Mouse (Mus musculus) inflammation-experienced regulatory T-cells, adult 16 weeks (primary cell): ENCODE data around the gene Slc6a3. TPM values are rescaled to one million over a fixed set of nuclear protein-coding genes. Genes with fewer than 3 reads are reported as not detected.

Source experiments
- polyA plus RNA-seq: library from polyadenylated mRNA; unstranded; fragments of 100-300 nt; shearing (Covaris generic); gene quantifications from one replicate; pipeline ENCODE4 v1.2.1, GENCODE M21; 2017

The Slc6a3 gene
- polyA plus RNA-seq, result not detected

DNA sequence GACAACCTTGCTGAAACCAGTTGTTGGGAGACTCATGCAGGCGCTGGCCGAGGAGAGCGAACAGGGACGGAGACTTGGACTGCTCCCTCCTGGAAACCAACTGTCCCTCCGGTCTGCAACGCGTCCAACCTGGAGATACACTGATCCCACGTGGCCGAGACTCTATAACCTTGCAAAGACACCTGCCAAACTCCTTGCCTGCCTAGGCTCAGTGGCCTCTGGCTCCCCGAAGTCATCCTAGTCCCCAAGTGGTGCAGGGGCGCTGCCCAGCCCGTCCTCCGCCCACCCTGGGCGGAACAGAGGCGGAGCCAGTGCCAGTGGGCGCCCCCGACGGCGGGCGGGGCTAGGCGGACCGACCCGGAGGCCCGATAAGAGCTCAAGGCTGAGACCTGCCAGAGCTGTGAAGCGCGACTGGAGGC is at the start of gene Slc6a3:
TSS of gene Slc6a3 (plus strand) at position 345 of the 419 bp plus-strand sequence.

DNA sequence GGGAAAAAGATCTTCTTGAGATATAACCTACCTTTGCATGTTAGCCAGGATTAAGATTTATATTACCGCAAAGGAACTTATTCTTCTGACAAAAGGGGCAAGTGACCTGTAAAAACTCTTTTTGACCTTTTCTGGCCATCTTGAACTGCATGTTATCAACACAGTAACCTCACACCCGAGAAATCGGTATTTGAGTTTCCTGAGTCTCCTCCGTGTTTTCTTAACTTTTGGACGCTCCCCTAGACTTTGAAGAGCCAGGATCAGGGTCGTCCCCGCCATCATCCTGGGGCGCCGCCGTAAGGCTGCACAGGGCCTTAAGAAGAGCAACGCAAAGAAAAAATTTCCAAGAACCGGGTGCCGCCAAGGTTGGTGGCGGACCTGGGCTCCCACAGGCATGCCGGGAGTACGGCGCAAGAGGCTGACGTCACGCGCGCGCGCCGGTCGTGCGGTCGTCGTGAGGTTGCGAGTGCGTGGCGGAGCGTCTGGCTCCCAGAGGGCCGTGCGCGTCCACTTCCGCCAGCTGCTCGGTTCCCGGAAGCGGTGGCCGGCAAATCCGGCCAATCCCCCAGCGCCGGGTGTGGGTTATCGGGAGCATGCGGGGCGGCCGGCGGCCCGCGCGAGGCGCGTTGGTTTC is 67.1 kb downstream of the Slc6a3 start, which contains the start of gene Clptm1l:
TSS of gene Clptm1l (plus strand) at position 485 of the 634 bp plus-strand sequence.

DNA sequence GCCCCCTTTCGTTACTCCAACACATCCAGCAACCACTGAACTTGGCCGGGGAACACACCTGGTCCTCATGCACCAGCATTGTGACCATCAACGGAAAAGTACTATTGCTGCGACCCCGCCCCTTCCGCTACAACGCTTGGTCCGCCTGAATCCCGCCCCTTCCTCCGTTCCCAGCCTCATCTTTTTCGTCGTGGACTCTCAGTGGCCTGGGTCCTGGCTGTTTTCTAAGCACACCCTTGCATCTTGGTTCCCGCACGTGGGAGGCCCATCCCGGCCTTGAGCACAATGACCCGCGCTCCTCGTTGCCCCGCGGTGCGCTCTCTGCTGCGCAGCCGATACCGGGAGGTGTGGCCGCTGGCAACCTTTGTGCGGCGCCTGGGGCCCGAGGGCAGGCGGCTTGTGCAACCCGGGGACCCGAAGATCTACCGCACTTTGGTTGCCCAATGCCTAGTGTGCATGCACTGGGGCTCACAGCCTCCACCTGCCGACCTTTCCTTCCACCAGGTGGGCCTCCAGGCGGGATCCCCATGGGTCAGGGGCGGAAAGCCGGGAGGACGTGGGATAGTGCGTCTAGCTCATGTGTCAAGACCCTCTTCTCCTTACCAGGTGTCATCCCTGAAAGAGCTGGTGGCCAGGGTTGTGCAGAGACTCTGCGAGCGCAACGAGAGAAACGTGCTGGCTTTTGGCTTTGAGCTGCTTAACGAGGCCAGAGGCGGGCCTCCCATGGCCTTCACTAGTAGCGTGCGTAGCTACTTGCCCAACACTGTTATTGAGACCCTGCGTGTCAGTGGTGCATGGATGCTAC is 90.4 kb downstream of the Slc6a3 start, which contains the start of gene Tert:
TSS of gene Tert (plus strand) at position 167 of the 805 bp plus-strand sequence.

Other genes with a start within 250 kb of the Slc6a3 start
- gene Mrpl36, start 208.2 kb upstream of the Slc6a3 start, polyA plus RNA-seq, result 100 TPM
- 200 TPM for gene Ndufs6, start 208.2 kb upstream of the Slc6a3 start, polyA plus RNA-seq
- 37.3 TPM for gene Lpcat1, start 69.5 kb upstream of the Slc6a3 start, polyA plus RNA-seq
- 11.1 TPM for gene Clptm1l, start 67.3 kb downstream of the Slc6a3 start, polyA plus RNA-seq
- gene Tert, start 90.2 kb downstream of the Slc6a3 start, polyA plus RNA-seq, result 8.4 TPM
- not detected for gene Slc6a18, start 141.3 kb downstream of the Slc6a3 start, polyA plus RNA-seq
- gene Slc6a19, start 168.1 kb downstream of the Slc6a3 start, polyA plus RNA-seq, result 0.09 TPM
- gene Slc12a7, start 196.3 kb downstream of the Slc6a3 start, polyA plus RNA-seq, result 120 TPM